Mouse (Mus musculus): Measurements from ENCODE around the gene Ostm1. TPM values are rescaled to one million over a fixed set of nuclear protein-coding genes. Genes with fewer than 3 reads are reported as not detected.

Gene Ostm1
- polyA plus RNA-seq, 1 experiment: 7.7 TPM

- H3ac ChIP-seq (ENCODE audit: control insufficient read depth, insufficient read length, low read depth): no peak overlapping the region
- no peaks in the 10 kb centered on the region for H3K36me3 ChIP-seq (ENCODE audit: control insufficient read depth, insufficient read depth)
- TF ChIP-seq MAX (IDR thresholded peaks at IDR 0.05) (no peak), MYOG (IDR thresholded peaks at IDR 0.05; ENCODE audit: control insufficient read depth, extremely low read depth, insufficient read length) (no peak)
- no peaks in the 10 kb centered on the region for H3K79me3 ChIP-seq (ENCODE audit: low read depth)
- peaks cover 92% of the 10 kb centered on the region for H3K27me3 ChIP-seq (ENCODE audit: control insufficient read depth, insufficient read depth, insufficient read length)
- H3K4me3 ChIP-seq (ENCODE audit: insufficient read depth, poor library complexity, severe bottlenecking): no peak overlapping the region
- H3K79me2 ChIP-seq (ENCODE audit: control insufficient read depth, insufficient read depth): no peaks in the 10 kb centered on the region
Measured at GRCm38 (mm10) chr10:42585156-42585555, 1.5 kb downstream of the Ostm1 start.

GRCm38 (mm10) chr10:42585596-42586305 is 2.1 kb downstream of the Ostm1 start:
- Histone ChIP-seq H3ac (ENCODE audit: control insufficient read depth, insufficient read length, low read depth) (no peak overlapping the region), H3K27me3 (ENCODE audit: control insufficient read depth, insufficient read depth, insufficient read length) (peaks cover 92% of the 10 kb centered on the region), H3K4me3 (ENCODE audit: insufficient read depth, poor library complexity, severe bottlenecking) (no peak overlapping the region), H3K79me2 (ENCODE audit: control insufficient read depth, insufficient read depth) (no peaks in the 10 kb centered on the region), H3K79me3 (ENCODE audit: low read depth) (no peaks in the 10 kb centered on the region), H3K36me3 (ENCODE audit: control insufficient read depth, insufficient read depth) (no peaks in the 10 kb centered on the region)
- TF ChIP-seq MYOD1 (IDR thresholded peaks at IDR 0.05; ENCODE audit: control insufficient read depth, insufficient read length, low read depth) (no peak), USF1 (IDR thresholded peaks at IDR 0.05; ENCODE audit: low read depth) (no peak), MAX (IDR thresholded peaks at IDR 0.05) (no peak), CTCF (IDR thresholded peaks at IDR 0.05; ENCODE audit: control insufficient read depth, insufficient read depth, insufficient read length) (no peak), CEBPB (IDR thresholded peaks at IDR 0.05; ENCODE audit: low read depth) (no peak), FOSL1 (IDR thresholded peaks at IDR 0.05; ENCODE audit: insufficient read depth, low read length, poor library complexity, severe bottlenecking) (no peak), MYOG (IDR thresholded peaks at IDR 0.05; ENCODE audit: control insufficient read depth, extremely low read depth, insufficient read length) (no peak)

- Histone ChIP-seq H3K36me3 (ENCODE audit: control insufficient read depth, insufficient read depth) (no peaks in the 10 kb centered on the region), H3K4me3 (ENCODE audit: insufficient read depth, poor library complexity, severe bottlenecking) (no peak overlapping the region), H3ac (ENCODE audit: control insufficient read depth, insufficient read length, low read depth) (no peak overlapping the region), H3K79me3 (ENCODE audit: low read depth) (no peaks in the 10 kb centered on the region), H3K79me2 (ENCODE audit: control insufficient read depth, insufficient read depth) (no peaks in the 10 kb centered on the region), H3K27me3 (ENCODE audit: control insufficient read depth, insufficient read depth, insufficient read length) (peaks cover 95% of the 10 kb centered on the region)
- TF ChIP-seq MYOD1 (IDR thresholded peaks at IDR 0.05; ENCODE audit: control insufficient read depth, insufficient read length, low read depth): no peak
- no peak for TF ChIP-seq USF1 (IDR thresholded peaks at IDR 0.05; ENCODE audit: low read depth)
- no peak for TF ChIP-seq FOSL1 (IDR thresholded peaks at IDR 0.05; ENCODE audit: insufficient read depth, low read length, poor library complexity, severe bottlenecking)
- no peak for TF ChIP-seq CTCF (IDR thresholded peaks at IDR 0.05; ENCODE audit: control insufficient read depth, insufficient read depth, insufficient read length)
- no peak for TF ChIP-seq CEBPB (IDR thresholded peaks at IDR 0.05; ENCODE audit: low read depth)
- TF ChIP-seq MYOG (IDR thresholded peaks at IDR 0.05; ENCODE audit: control insufficient read depth, extremely low read depth, insufficient read length): no peak
- no peak for TF ChIP-seq MAX (IDR thresholded peaks at IDR 0.05)
Measured at GRCm38 (mm10) chr10:42587961-42588750, 4.5 kb downstream of the Ostm1 start.

GRCm38 (mm10) chr10:42589505-42589904 is 5.9 kb downstream of the Ostm1 start:
- Histone ChIP-seq H3K79me2 (ENCODE audit: control insufficient read depth, insufficient read depth) (no peaks in the 10 kb centered on the region), H3K36me3 (ENCODE audit: control insufficient read depth, insufficient read depth) (no peaks in the 10 kb centered on the region), H3ac (ENCODE audit: control insufficient read depth, insufficient read length, low read depth) (no peak overlapping the region), H3K79me3 (ENCODE audit: low read depth) (no peaks in the 10 kb centered on the region), H3K27me3 (ENCODE audit: control insufficient read depth, insufficient read depth, insufficient read length) (peaks cover 88% of the 10 kb centered on the region), H3K4me3 (ENCODE audit: insufficient read depth, poor library complexity, severe bottlenecking) (no peak overlapping the region)
- TF ChIP-seq CEBPB (IDR thresholded peaks at IDR 0.05; ENCODE audit: low read depth) (no peak), MAX (IDR thresholded peaks at IDR 0.05) (no peak), MYOG (IDR thresholded peaks at IDR 0.05; ENCODE audit: control insufficient read depth, extremely low read depth, insufficient read length) (no peak), MYOD1 (IDR thresholded peaks at IDR 0.05; ENCODE audit: control insufficient read depth, insufficient read length, low read depth) (no peak), CTCF (IDR thresholded peaks at IDR 0.05; ENCODE audit: control insufficient read depth, insufficient read depth, insufficient read length) (no peak), USF1 (IDR thresholded peaks at IDR 0.05; ENCODE audit: low read depth) (no peak), FOSL1 (IDR thresholded peaks at IDR 0.05; ENCODE audit: insufficient read depth, low read length, poor library complexity, severe bottlenecking) (no peak)

- Histone ChIP-seq H3K36me3 (ENCODE audit: control insufficient read depth, insufficient read depth) (no peaks in the 10 kb centered on the region), H3K27me3 (ENCODE audit: control insufficient read depth, insufficient read depth, insufficient read length) (peaks cover 78% of the 10 kb centered on the region), H3K4me3 (ENCODE audit: insufficient read depth, poor library complexity, severe bottlenecking) (no peak overlapping the region), H3K79me2 (ENCODE audit: control insufficient read depth, insufficient read depth) (no peaks in the 10 kb centered on the region), H3ac (ENCODE audit: control insufficient read depth, insufficient read length, low read depth) (no peak overlapping the region), H3K79me3 (ENCODE audit: low read depth) (no peaks in the 10 kb centered on the region)
- TF ChIP-seq CEBPB (IDR thresholded peaks at IDR 0.05; ENCODE audit: low read depth) (no peak), USF1 (IDR thresholded peaks at IDR 0.05; ENCODE audit: low read depth) (no peak), MYOG (IDR thresholded peaks at IDR 0.05; ENCODE audit: control insufficient read depth, extremely low read depth, insufficient read length) (no peak), MAX (IDR thresholded peaks at IDR 0.05) (no peak), CTCF (IDR thresholded peaks at IDR 0.05; ENCODE audit: control insufficient read depth, insufficient read depth, insufficient read length) (no peak), FOSL1 (IDR thresholded peaks at IDR 0.05; ENCODE audit: insufficient read depth, low read length, poor library complexity, severe bottlenecking) (no peak), MYOD1 (IDR thresholded peaks at IDR 0.05; ENCODE audit: control insufficient read depth, insufficient read length, low read depth) (no peak)
Measured at GRCm38 (mm10) chr10:42590261-42591184, 6.9 kb downstream of the Ostm1 start.
